Mouse (Mus musculus): ENCODE results near the gene Nmrk1.

DNA sequence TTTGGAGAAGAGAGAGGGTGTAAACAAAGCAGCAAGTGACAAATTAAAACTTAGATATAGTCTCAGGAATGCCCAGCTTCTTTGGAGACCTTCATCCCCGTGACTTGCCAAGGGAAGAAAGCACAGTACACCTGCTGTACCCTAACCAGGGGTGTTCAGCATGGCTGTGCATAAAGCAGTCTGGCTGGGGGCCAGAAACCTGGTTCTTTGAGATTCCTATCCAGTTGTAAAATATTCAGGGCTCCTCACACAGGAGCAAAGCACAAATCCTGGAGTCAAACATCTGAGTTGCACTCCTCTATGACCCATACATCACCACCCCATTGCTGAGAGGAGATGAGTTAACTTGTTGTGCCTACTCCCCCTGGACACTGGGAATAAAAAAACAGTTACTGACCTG, 2.2 kb upstream of the Nmrk1 start:
- no peak for TF ChIP-seq CTCF (IDR thresholded peaks at IDR 0.05; ENCODE audit: extremely low read depth, insufficient read depth, low read length)
- TF ChIP-seq POLR2A (IDR thresholded peaks at IDR 0.05; ENCODE audit: extremely low read depth, insufficient read depth, low read length): no peak
